Mouse (Mus musculus) heart, postnatal 0 days (tissue): Measurements from ENCODE around the gene Ebi3.

Experiments used
- CTCF ChIP-seq: IDR thresholded peaks from 2 replicates; pipeline ENCODE4 v1.5.1; 2016; ENCODE audit warnings: antibody characterized with exemption, control low read depth, low read depth
- EP300 ChIP-seq: IDR thresholded peaks from 2 replicates; pipeline ENCODE4 v1.6.1; 2016; ENCODE audit warnings: antibody characterized with exemption, low read depth

DNA sequence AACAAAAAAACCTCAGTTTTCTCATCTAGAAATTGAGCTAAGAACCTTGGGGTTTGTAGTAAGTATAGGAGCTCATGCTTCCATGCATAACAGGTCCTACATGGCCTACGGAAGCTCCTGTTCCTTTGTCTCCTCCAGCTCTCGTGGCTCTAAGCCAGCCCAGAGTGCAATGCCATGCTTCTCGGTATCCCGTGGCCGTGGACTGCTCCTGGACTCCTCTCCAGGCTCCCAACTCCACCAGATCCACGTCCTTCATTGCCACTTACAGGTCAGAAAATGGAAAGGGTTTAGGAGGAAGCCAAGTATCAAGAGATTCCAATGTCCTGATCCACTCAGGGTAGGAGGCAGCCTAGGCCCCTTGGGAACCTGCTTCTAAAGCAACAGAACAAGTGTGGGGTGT lies 1.3 kb downstream of the Ebi3 start:
- no peak for TF ChIP-seq CTCF
- no peak for TF ChIP-seq EP300
